7 mouse cellular contexts compared by ENCODE assay signal in the genomic region with DNA sequence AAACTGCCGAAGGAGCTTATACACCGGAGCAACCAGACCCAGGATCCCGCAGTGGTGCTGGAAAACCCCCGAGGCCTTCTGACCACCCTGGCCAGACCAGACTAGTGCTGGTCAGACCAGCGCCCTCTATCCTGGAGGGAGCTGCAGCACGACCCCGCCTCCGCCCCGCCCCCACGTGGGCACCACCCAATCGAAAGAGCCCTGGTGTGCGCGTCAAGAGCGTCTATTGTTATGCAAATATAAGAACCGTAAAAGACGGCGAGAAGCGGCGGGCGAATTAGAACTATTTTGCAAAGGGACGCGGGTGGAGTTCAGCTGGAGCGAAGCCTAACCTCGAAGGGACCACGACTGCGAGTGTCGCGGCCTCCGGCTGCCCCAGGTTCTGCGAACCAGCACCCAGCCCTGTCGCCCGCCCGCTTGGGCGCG. TPM values are rescaled to one million over a fixed set of nuclear protein-coding genes. Genes with fewer than 3 reads are reported as not detected.
A peak's percentile ranks its signal among the peaks of the same experiment; 100 is the strongest.
DNase-seq lines count a peak whose midpoint lies in the region; ATAC-seq and TF ChIP-seq lines count a peak whose summit lies in the region.

A gene (plus strand): TSS at position 281 of the 426 bp plus-strand sequence.

- H3K4me3 ChIP-seq in bone marrow, adult 2 months (replicated peaks; ENCODE audit: control insufficient read depth, low read depth, low read length), result peak within 1 kb of the TSS; percentile 58
- peak within 1 kb of the TSS; percentile 56 for H3K4me3 ChIP-seq in embryonic facial prominence, embryonic 15.5 days (replicated peaks)
- peak within 1 kb of the TSS; percentile 67 for H3K4me3 ChIP-seq in kidney, embryonic 14.5 days (ENCODE audit: low read length)
- H3K4me3 ChIP-seq in limb, embryonic 14.5 days (replicated peaks; ENCODE audit: low read length), result peak within 1 kb of the TSS; percentile 55
- peak within 1 kb of the TSS; percentile 49 for H3K4me3 ChIP-seq in midbrain, postnatal 0 days (ENCODE audit: low read depth, low read length)

- peak within 1 kb of the TSS; percentile 49 for H3K9ac ChIP-seq in embryonic facial prominence, embryonic 15.5 days
- H3K9ac ChIP-seq in kidney, embryonic 14.5 days (ENCODE audit: low read depth, low read length), result peak within 1 kb of the TSS; percentile 77
- H3K9ac ChIP-seq in limb, embryonic 14.5 days (ENCODE audit: low read depth, low read length, severe bottlenecking), result peak within 1 kb of the TSS; percentile 43
- peak within 1 kb of the TSS; percentile 54 for H3K9ac ChIP-seq in midbrain, postnatal 0 days (replicated peaks; ENCODE audit: low read length, poor library complexity, severe bottlenecking)

- peaks cover 90% of the 10 kb centered on the region for H3K27me3 ChIP-seq in embryonic facial prominence, embryonic 15.5 days
- peaks cover 27% of the 10 kb centered on the region for H3K27me3 ChIP-seq in kidney, embryonic 14.5 days (ENCODE audit: control insufficient read depth, insufficient read depth, low read length)
- H3K27me3 ChIP-seq in limb, embryonic 14.5 days (ENCODE audit: control insufficient read depth, insufficient read depth, low read length), result peaks cover 58% of the 10 kb centered on the region
- H3K27me3 ChIP-seq in midbrain, postnatal 0 days (ENCODE audit: insufficient read depth, low read length), result no peaks in the 10 kb centered on the region

- peak; percentile 92 to 93 for DNase-seq in heart, adult 9 months (ENCODE audit: low spot score in 2 of 2)
- peak; percentile 79 for DNase-seq in limb, embryonic 14.5 days (ENCODE audit: low spot score)
- peak; percentile 94 for DNase-seq in midbrain, postnatal 0 days (ENCODE audit: low spot score)
- DNase-seq in spleen, postnatal 14 days (ENCODE audit: low spot score in 2 of 2), result peak; percentile 83 to 86

- WGBS in bone marrow, adult 2 months, result under 1% methylated on average over 35 of the region's 35 CpGs
- under 1% methylated on average over 35 of the region's 35 CpGs for WGBS in embryonic facial prominence, embryonic 15.5 days
- 0% methylated on average over 34 of the region's 35 CpGs for WGBS in kidney, embryonic 14.5 days
- WGBS in limb, embryonic 14.5 days, result under 1% methylated on average over 29 of the region's 35 CpGs
- WGBS in midbrain, postnatal 0 days, result under 1% methylated on average over 31 of the region's 35 CpGs

- H3K4me2 ChIP-seq in embryonic facial prominence, embryonic 15.5 days (replicated peaks), result peak within 1 kb of the TSS; percentile 84
- H3K4me2 ChIP-seq in kidney, embryonic 14.5 days (replicated peaks; ENCODE audit: low read depth, low read length), result peak within 1 kb of the TSS; percentile 89
- H3K4me2 ChIP-seq in limb, embryonic 14.5 days (replicated peaks; ENCODE audit: low read depth, low read length, severe bottlenecking), result peak within 1 kb of the TSS; percentile 88
- H3K4me2 ChIP-seq in midbrain, postnatal 0 days (ENCODE audit: low read depth, low read length, poor library complexity, severe bottlenecking), result peak within 1 kb of the TSS; percentile 57

- no peaks in the 10 kb centered on the region for H3K9me3 ChIP-seq in embryonic facial prominence, embryonic 15.5 days (replicated peaks)
- no peaks in the 10 kb centered on the region for H3K9me3 ChIP-seq in kidney, embryonic 14.5 days (ENCODE audit: control insufficient read depth, low read length)
- H3K9me3 ChIP-seq in limb, embryonic 14.5 days (ENCODE audit: control insufficient read depth, low read length), result no peaks in the 10 kb centered on the region
- no peaks in the 10 kb centered on the region for H3K9me3 ChIP-seq in midbrain, postnatal 0 days (ENCODE audit: low read length)

- peak; percentile 61 for TF ChIP-seq POLR2A in bone marrow, adult 2 months (IDR thresholded peaks at IDR 0.05; ENCODE audit: borderline replicate concordance, control insufficient read depth, low read depth, low read length)
- no peak for TF ChIP-seq POLR2A in limb, embryonic 14.5 days (IDR thresholded peaks at IDR 0.05; ENCODE audit: borderline replicate concordance, extremely low read depth, insufficient read depth, insufficient read length)

- H3K27ac ChIP-seq in bone marrow, adult 2 months (ENCODE audit: control insufficient read depth, insufficient read depth, low read depth, low read length, poor library complexity), result peak within 1 kb of the TSS; percentile 65
- peak within 1 kb of the TSS; percentile 88 for H3K27ac ChIP-seq in embryonic facial prominence, embryonic 15.5 days (replicated peaks)
- H3K27ac ChIP-seq in kidney, embryonic 14.5 days (ENCODE audit: low read depth, low read length), result peak within 1 kb of the TSS; percentile 82
- no peak within 1 kb of the TSS; the same call in 1 of the 2 replicates for H3K27ac ChIP-seq in limb, embryonic 14.5 days (replicated peaks; ENCODE audit: low read depth, low read length)
- peak within 1 kb of the TSS; percentile 52 for H3K27ac ChIP-seq in midbrain, postnatal 0 days (ENCODE audit: low read depth, low read length)

- peak; percentile 81 for ATAC-seq in embryonic facial prominence, embryonic 15.5 days (ENCODE audit: insufficient number of reproducible peaks, low FRiP score, low TSS enrichment, low read depth)
- ATAC-seq in kidney, embryonic 14.5 days (ENCODE audit: low FRiP score, low TSS enrichment), result peak; percentile 88
- peak; percentile 86 for ATAC-seq in limb, embryonic 14.5 days (ENCODE audit: low FRiP score, low read depth)
- peak; percentile 90 for ATAC-seq in midbrain, postnatal 0 days (ENCODE audit: low FRiP score)

- TF ChIP-seq CTCF in bone marrow, adult 2 months (IDR thresholded peaks at IDR 0.05; ENCODE audit: control insufficient read depth, insufficient read depth, low read length), result peak; percentile 40; the same call in 1 of the 2 replicates
- peak; percentile 73 for TF ChIP-seq CTCF in midbrain, postnatal 0 days (IDR thresholded peaks at IDR 0.05)

- H3K36me3 ChIP-seq in embryonic facial prominence, embryonic 15.5 days, result no peaks in the 10 kb centered on the region
- no peaks in the 10 kb centered on the region for H3K36me3 ChIP-seq in kidney, embryonic 14.5 days (ENCODE audit: control insufficient read depth, insufficient read depth, low read length)
- H3K36me3 ChIP-seq in limb, embryonic 14.5 days (ENCODE audit: control insufficient read depth, insufficient read depth, low read length), result no peaks in the 10 kb centered on the region
- H3K36me3 ChIP-seq in midbrain, postnatal 0 days (ENCODE audit: insufficient read depth, low read length), result no peaks in the 10 kb centered on the region

- no peaks in the 10 kb centered on the region; the same call in 1 of the 2 replicates for H3K4me1 ChIP-seq in bone marrow, adult 2 months (ENCODE audit: control insufficient read depth, insufficient read depth, low read length)
- H3K4me1 ChIP-seq in embryonic facial prominence, embryonic 15.5 days, result peaks cover 64% of the 10 kb centered on the region
- peaks cover 43% of the 10 kb centered on the region for H3K4me1 ChIP-seq in kidney, embryonic 14.5 days (ENCODE audit: control insufficient read depth, insufficient read depth, low read length)
- peaks cover 42% of the 10 kb centered on the region for H3K4me1 ChIP-seq in limb, embryonic 14.5 days (ENCODE audit: control insufficient read depth, insufficient read depth, low read length)
- peaks cover 13% of the 10 kb centered on the region; the same call in 1 of the 2 replicates for H3K4me1 ChIP-seq in midbrain, postnatal 0 days (ENCODE audit: insufficient read depth, low read length)

RNA-seq across cellular contexts. Expression of the gene that starts here (rescaled TPM):
- 1.7 and 2.6 TPM in 2 replicates for polyA plus RNA-seq in bone marrow, adult 2 months (2011; ENCODE audit: insufficient read depth, insufficient read length, low replicate concordance, missing spikeins)
- polyA plus RNA-seq in embryonic facial prominence, embryonic 15.5 days (2015; fragmentation: Nextera tagmentation; extraction: Ambion mirVana), result 26.8 and 26.9 TPM in 2 replicates
- 8.7 and 21.0 TPM in 2 replicates for polyA plus RNA-seq in kidney, embryonic 14.5 days (2014; fragmentation: Nextera tagmentation; extraction: Ambion mirVana)
- 34.0 and 34.1 TPM in 2 replicates for polyA plus RNA-seq in limb, embryonic 14.5 days (2012; rRNA removed)
- 27.7 and 28.2 TPM in 2 replicates for polyA plus RNA-seq in limb, embryonic 14.5 days (2014; fragmentation: Nextera tagmentation; extraction: Ambion mirVana)
- total RNA-seq in midbrain, postnatal 0 days (2014; rRNA removed), result 49.2 and 49.9 TPM in 2 replicates
- polyA plus RNA-seq in midbrain, postnatal 0 days (2015; fragmentation: Nextera tagmentation; extraction: Ambion mirVana), result 16.1 and 16.5 TPM in 2 replicates
